Mouse (Mus musculus) frontal cortex, postnatal 10 days (tissue): ENCODE measurements around the gene Adtrp.

ENCODE experiments used
- DNase-seq, 2 experiments: peaks; one replicate each; pipeline ENCODE4 v3.0.0; 2022; ENCODE audit warnings: low spot score in 2 of 2, mixed read lengths in 1 of 2

The Adtrp gene

DNA sequence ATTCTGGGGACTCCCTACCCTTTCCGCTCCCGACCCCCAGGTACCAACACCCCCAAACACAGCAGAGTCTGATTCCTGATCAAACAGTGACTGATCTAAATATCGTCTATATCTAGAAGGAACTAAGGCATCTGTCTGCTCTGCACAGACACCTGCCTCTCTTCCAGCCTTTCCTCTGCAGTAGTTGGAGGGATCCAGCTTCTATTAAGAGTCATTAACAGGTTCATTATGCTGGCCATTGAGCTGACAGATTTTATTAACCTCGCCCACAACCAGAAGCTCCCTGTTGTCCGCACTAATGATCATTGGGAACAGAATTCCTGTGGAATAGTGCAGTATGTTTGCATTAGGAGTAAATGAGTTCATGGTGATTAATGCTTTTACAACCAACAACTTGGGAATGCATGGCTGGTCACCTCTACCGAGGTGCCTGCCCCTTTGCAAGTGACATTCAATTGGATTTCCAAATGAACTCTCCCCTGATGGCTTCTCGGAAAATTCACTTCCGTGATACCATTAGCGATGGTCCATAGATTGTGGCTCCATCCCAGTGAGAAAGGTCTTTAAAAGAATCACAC, 67.8 kb downstream of the Adtrp start:
- DNase-seq = no peak

DNA sequence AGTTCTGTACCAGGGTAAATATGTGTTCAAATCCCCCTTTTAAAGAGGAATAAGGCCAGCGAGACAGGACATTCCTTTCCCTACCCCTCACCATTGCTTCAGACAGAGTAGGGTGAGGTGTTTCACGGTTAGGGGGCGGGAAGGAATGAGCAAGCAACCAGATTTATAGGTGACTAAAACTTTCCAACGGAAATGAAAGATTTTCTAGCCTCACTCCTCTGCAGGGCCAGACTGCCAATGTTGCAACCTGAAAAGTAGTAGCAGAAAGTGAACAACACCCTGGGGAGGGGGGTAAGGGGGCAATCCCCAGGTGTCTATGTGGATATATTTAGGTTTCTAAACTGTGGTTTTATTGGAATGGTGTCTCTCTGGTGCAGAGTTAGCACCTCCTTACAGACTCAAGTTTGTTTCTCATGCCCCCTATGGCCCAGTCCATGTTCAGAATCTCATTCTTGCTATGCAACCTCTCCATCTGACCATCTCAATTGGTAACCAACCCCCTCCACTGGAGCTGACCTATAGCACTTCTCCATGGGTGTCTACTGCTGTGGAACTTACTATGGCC, 73.6 kb downstream of the Adtrp start:
- no peak for DNase-seq

DNA sequence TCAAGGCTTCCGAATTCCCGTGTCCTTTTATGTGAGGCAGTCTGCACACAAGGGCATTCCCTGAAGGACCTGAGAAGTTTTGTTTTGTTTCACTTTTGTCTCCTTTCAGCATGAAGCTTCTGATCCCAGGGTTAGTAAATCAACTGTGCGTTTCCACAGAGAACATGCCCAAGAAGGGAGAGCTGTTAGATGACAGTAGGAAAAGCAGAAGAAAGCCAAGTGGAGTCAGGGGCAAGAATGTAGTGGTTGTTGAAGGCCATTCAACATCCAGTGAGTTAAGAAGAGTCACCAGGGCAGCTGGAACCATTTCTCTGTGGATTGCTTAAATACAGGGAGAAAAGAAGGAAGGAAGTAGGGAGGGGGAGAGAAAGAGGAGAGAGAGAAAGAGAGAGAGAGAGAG, 76.4 kb downstream of the Adtrp start:
- no peak for DNase-seq

- peak in 1 of 2 experiments; percentile 12 for DNase-seq
These were observed 79.5 kb downstream of the Adtrp start for GRCm38 (mm10) chr13:41767941-41768340.

DNA sequence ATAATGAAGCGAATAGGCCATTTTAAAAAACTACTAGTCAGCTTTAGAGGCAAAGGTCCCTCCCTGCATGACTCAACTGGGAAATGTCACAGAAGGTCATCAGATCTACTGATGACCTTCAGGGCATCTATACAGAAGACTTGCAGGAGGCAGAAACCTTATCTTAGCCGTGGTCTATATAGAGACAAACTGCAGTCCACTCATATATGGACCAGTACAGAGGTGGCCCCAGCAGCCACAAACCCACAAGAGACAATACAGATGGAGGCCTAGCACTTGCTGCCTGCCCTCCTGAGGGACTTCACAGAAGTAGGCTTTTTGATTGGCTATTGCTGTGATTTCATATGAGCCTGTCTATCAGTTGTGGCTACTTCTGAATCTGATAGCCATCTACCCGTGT, 85.5 kb downstream of the Adtrp start:
- no peak for DNase-seq

- no peak for DNase-seq
These were observed 87.0 kb downstream of the Adtrp start for GRCm38 (mm10) chr13:41760484-41760883.

GRCm38 (mm10) chr13:41758550-41759465, 88.7 kb downstream of the Adtrp start:
- DNase-seq = peak; percentile 44 to 61

DNA sequence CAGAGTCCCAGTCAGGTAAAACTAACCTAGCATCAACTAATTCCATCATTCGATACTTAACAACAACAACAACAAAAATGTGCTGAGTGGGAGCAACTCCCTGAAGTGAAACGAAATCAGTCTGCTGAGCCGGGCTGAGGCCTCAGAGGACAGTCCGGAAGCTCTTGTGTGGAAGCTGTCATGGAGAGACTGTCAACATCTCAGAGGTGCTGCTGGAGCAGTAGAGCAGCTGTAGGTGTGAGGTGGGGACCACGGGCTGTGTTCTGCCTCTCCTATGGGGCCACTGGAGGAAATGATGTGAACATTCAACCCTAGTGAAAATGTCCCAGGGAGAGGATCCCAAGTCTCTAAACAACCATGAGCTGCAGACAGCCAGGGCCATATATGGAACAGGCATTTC, 94.4 kb downstream of the Adtrp start:
- no peak for DNase-seq

- no peak for DNase-seq
These were observed 97.0 kb downstream of the Adtrp start for GRCm38 (mm10) chr13:41750481-41750880.

DNA sequence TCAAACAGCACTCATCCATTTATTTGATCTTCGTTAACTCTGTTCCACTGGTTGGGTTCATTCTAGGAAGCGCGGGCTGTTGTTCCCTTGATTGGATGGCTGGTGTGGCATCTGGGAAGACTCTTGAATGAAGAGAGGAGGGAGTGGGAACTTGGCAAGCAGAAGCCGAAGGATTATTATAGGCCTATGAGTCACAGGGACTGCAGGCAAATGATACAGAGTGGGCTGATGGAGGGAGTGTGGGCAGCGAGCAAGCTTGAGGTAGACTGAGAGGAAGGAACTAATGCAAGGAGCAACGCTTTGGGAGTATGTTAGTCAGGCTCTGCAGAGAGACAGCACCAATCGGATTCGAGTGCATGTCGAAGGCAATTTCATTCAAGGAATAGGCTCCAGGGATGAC, 98.6 kb downstream of the Adtrp start:
- peak; percentile 32 to 64 for DNase-seq

DNA sequence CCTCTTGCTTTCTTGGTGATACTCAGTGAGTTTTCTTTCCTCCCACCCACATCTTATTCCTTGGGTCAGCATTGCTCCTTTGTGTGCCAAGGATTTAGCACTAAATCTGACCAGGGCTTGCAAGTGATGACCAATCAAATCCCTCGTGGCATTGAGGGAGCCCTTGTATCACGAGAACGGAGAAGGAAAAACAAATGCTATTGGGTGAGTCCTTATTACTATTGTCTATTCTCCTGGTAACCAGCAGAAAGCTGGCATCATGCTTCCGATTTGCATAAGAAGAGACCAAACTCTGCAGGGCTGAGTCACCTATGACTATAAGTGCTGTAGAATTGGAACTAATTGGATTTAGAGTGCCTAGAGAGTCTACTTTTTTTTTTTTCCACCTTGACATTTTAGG, 99.8 kb downstream of the Adtrp start:
- DNase-seq = no peak

- DNase-seq = peak in 1 of 2 experiments; percentile 29
These were observed 100.4 kb downstream of the Adtrp start for GRCm38 (mm10) chr13:41746971-41747615.

DNA sequence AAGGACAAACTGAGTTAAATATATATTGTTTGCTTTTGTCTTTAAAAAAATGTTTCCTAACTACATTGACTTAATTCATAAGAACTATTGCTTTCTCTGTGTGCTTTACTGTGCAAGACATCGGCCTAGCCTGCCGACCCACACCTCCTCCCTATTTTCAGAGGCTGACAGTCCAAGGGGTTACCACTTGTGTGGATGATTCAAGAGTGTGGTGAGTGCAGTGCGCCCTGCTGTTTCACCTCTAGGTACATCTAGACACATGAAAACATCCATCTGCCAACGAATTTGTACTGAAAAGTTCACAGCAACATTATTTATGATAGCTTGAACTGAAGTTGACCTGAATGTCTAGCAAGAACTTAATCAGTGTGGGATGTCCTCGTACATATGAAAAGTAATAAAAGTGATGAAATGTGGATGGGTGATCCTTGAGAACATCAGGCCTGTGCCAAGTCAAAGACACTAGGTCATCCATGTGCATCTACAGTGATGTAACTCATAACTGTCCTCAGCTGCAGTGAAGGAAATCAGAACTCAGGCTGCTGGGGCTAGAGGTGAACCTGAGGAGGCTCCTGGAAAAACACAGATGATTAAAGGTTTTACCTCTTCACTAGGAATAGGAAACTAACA, 106.9 kb downstream of the Adtrp start:
- DNase-seq = no peak

GRCm38 (mm10) chr13:41737628-41738309, 109.7 kb downstream of the Adtrp start:
- no peak for DNase-seq

DNA sequence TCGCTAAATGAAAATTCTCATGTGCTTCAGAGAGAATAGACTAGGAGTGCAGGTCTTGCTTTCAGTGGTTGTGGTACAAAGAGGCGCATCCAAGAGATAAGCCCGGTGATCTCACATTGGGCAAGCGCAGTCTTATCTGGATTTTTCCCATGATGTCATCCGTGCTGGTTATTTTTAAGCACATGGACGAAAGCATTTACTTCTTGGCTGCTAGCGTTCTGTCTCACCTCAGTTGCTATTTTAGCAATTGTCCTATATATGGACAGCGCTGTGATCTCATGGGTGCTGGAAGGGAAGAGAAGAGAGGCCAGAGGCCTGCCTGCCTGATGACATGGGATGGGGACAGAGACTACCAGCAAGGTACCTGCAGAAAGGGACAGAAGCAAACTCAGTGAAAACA, 117.8 kb downstream of the Adtrp start:
- DNase-seq = no peak

- DNase-seq = no peak
These were observed 119.7 kb downstream of the Adtrp start for GRCm38 (mm10) chr13:41727803-41728202.

GRCm38 (mm10) chr13:41719331-41719730, 128.2 kb downstream of the Adtrp start:
- DNase-seq = no peak

- DNase-seq = no peak
These were observed 129.4 kb downstream of the Adtrp start for GRCm38 (mm10) chr13:41718051-41718450.
